14 mouse cellular contexts compared by ENCODE assay signal in the genomic region with DNA sequence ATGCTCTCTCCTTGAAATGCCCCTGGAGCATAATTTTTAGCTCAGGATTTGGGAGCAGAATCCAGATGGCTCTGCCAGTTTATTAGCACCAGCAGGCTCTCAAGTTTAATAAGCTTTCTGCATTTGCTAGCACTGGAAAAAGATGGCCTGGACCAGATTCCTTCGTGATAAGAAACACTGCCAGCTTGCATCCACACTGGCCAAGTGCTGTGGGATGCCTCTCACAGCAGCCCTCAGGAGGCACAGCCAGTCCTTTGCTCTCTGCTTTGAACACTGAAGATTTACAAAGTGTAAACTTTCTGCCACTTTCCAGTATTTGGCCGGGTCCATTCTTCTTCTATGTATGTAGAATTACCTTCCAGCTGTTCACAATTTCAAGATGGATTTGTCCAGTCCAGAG.
A peak's percentile ranks its signal among the peaks of the same experiment; 100 is the strongest.
DNase-seq lines count a peak whose midpoint lies in the region; ATAC-seq and TF ChIP-seq lines count a peak whose summit lies in the region.
"Had no signal": no experiment of that assay in that cellular context is flagged by ENCODE, and none has a peak within 500 bp of the region (broad histone marks: within the 10 kb centered on the region; RNA-seq: fewer than 3 reads in every experiment).

No protein-coding gene starts in this region.

- H3K9ac ChIP-seq in intestine, embryonic 14.5 days (ENCODE audit: low read length), result no peak overlapping the region
- no peak overlapping the region for H3K9ac ChIP-seq in intestine, postnatal 0 days (ENCODE audit: low read depth, low read length)
- no peak overlapping the region for H3K9ac ChIP-seq in liver, postnatal 0 days (replicated peaks)
- H3K9ac ChIP-seq: liver, embryonic 12.5 days had no signal

- TF ChIP-seq EP300 in liver, postnatal 0 days (IDR thresholded peaks at IDR 0.05; ENCODE audit: low read depth), result no peak

- no peak overlapping the region for H3K4me3 ChIP-seq in heart, embryonic 10.5 days
- H3K4me3 ChIP-seq in intestine, embryonic 14.5 days (ENCODE audit: low read depth, low read length), result no peak overlapping the region
- H3K4me3 ChIP-seq in intestine, postnatal 0 days (ENCODE audit: low read depth, low read length), result no peak overlapping the region
- 0 out of 2 replicates have a peak overlapping the region, but pooled peaks have one; percentile 6 for H3K4me3 ChIP-seq in limb, embryonic 10.5 days
- H3K4me3 ChIP-seq in liver, postnatal 0 days (ENCODE audit: low read depth, low read length), result no peak overlapping the region
- H3K4me3 ChIP-seq: liver, embryonic 12.5 days had no signal

- H3K4me2 ChIP-seq in intestine, embryonic 14.5 days (ENCODE audit: low read length), result no peak overlapping the region
- no peak overlapping the region for H3K4me2 ChIP-seq in intestine, postnatal 0 days (replicated peaks; ENCODE audit: low read depth)
- no peak overlapping the region for H3K4me2 ChIP-seq in liver, postnatal 0 days (ENCODE audit: low read depth, low read length)
- H3K4me2 ChIP-seq: liver, embryonic 12.5 days had no signal

- peaks cover 13% of the 10 kb centered on the region; the same call in 1 of the 2 replicates for H3K27me3 ChIP-seq in heart, embryonic 10.5 days (ENCODE audit: insufficient read depth, poor library complexity, severe bottlenecking)
- peaks cover 8% of the 10 kb centered on the region; the same call in 1 of the 2 replicates for H3K27me3 ChIP-seq in intestine, embryonic 14.5 days (replicated peaks; ENCODE audit: control insufficient read depth, insufficient read depth, low read length)
- H3K27me3 ChIP-seq in intestine, postnatal 0 days (replicated peaks; ENCODE audit: control insufficient read depth, insufficient read depth, low read length), result no peaks in the 10 kb centered on the region
- H3K27me3 ChIP-seq in limb, embryonic 10.5 days (ENCODE audit: low read depth, poor library complexity, severe bottlenecking), result peaks cover 98% of the 10 kb centered on the region
- no peaks in the 10 kb centered on the region; the same call in 1 of the 2 replicates for H3K27me3 ChIP-seq in liver, postnatal 0 days (ENCODE audit: insufficient read depth, low read length)

- TF ChIP-seq CTCF in intestine, postnatal 0 days (IDR thresholded peaks at IDR 0.05; ENCODE audit: low read depth), result no peak
- no peak for TF ChIP-seq CTCF in liver, postnatal 0 days (IDR thresholded peaks at IDR 0.05; ENCODE audit: low read depth)

- no peak for DNase-seq in heart, embryonic 10.5 days (ENCODE audit: low spot score)
- DNase-seq in heart, adult 9 months (ENCODE audit: low spot score in 2 of 2), result no peak
- no peak for DNase-seq in intestine, embryonic 14.5 days (ENCODE audit: low spot score)
- DNase-seq in MN1 (ENCODE audit: low spot score) (peak; percentile 63), liver (no peak)
- no peak for DNase-seq in limb, embryonic 10.5 days (ENCODE audit: low spot score)
- DNase-seq in liver, postnatal 0 days, result no peak
- DNase-seq: cerebellum, adult 2 months; gastrocnemius, postnatal 10 days; kidney, adult 8-10 months; thymus, postnatal 14 days had no signal

- peak overlapping the region; percentile 86 for H3K27ac ChIP-seq in heart, embryonic 10.5 days
- peak overlapping the region; percentile 65 for H3K27ac ChIP-seq in intestine, embryonic 14.5 days (ENCODE audit: low read depth)
- H3K27ac ChIP-seq in intestine, postnatal 0 days (ENCODE audit: low read depth, low read length), result no peak overlapping the region; the same call in 1 of the 2 replicates
- peak overlapping the region; percentile 77 for H3K27ac ChIP-seq in limb, embryonic 10.5 days
- H3K27ac ChIP-seq in liver, postnatal 0 days (ENCODE audit: low read depth), result no peak overlapping the region
- H3K27ac ChIP-seq: liver, embryonic 12.5 days had no signal

- 33% methylated on average over 2 of the region's 2 CpGs for WGBS in heart, embryonic 10.5 days
- WGBS in intestine, embryonic 14.5 days, result 20% methylated on average over 2 of the region's 2 CpGs
- WGBS in intestine, postnatal 0 days, result 26% methylated on average over 2 of the region's 2 CpGs
- WGBS in limb, embryonic 10.5 days, result 45% methylated on average over 2 of the region's 2 CpGs
- 41% methylated on average over 2 of the region's 2 CpGs for WGBS in liver, postnatal 0 days (ENCODE audit: insufficient replicate concordance)

- no peaks in the 10 kb centered on the region for H3K9me3 ChIP-seq in heart, embryonic 10.5 days
- H3K9me3 ChIP-seq in intestine, embryonic 14.5 days (ENCODE audit: control insufficient read depth, low read length), result no peaks in the 10 kb centered on the region
- H3K9me3 ChIP-seq in intestine, postnatal 0 days (ENCODE audit: control insufficient read depth), result no peaks in the 10 kb centered on the region
- H3K9me3 ChIP-seq in limb, embryonic 10.5 days (replicated peaks), result no peaks in the 10 kb centered on the region
- no peaks in the 10 kb centered on the region for H3K9me3 ChIP-seq in liver, postnatal 0 days (ENCODE audit: low read length)
- H3K9me3 ChIP-seq: liver, embryonic 12.5 days had no signal

- ATAC-seq in intestine, embryonic 14.5 days (replicated peaks; ENCODE audit: low FRiP score, low TSS enrichment, low read depth), result no peak
- ATAC-seq in intestine, postnatal 0 days, result no peak
- ATAC-seq in liver, postnatal 0 days, result no peak
- ATAC-seq: forebrain, embryonic 14.5 days; liver, embryonic 12.5 days had no signal

- H3K36me3 ChIP-seq in heart, embryonic 10.5 days, result no peaks in the 10 kb centered on the region
- H3K36me3 ChIP-seq in intestine, embryonic 14.5 days (ENCODE audit: control insufficient read depth, insufficient read depth, low read length), result no peaks in the 10 kb centered on the region
- H3K36me3 ChIP-seq in intestine, postnatal 0 days (ENCODE audit: control insufficient read depth, insufficient read depth), result no peaks in the 10 kb centered on the region
- H3K36me3 ChIP-seq in limb, embryonic 10.5 days, result no peaks in the 10 kb centered on the region
- H3K36me3 ChIP-seq in liver, postnatal 0 days (replicated peaks; ENCODE audit: insufficient read depth, low read length), result no peaks in the 10 kb centered on the region
- H3K36me3 ChIP-seq: liver, embryonic 12.5 days had no signal

- H3K4me1 ChIP-seq in heart, embryonic 10.5 days, result peaks cover 8% of the 10 kb centered on the region; the same call in 1 of the 2 replicates
- H3K4me1 ChIP-seq in intestine, embryonic 14.5 days (replicated peaks; ENCODE audit: control insufficient read depth, insufficient read depth, low read length), result no peaks in the 10 kb centered on the region
- H3K4me1 ChIP-seq in intestine, postnatal 0 days (replicated peaks; ENCODE audit: control insufficient read depth, insufficient read depth, low read length), result no peaks in the 10 kb centered on the region
- peaks cover 28% of the 10 kb centered on the region for H3K4me1 ChIP-seq in limb, embryonic 10.5 days
- H3K4me1 ChIP-seq in liver, postnatal 0 days (ENCODE audit: insufficient read depth), result no peaks in the 10 kb centered on the region
- H3K4me1 ChIP-seq: liver, embryonic 12.5 days had no signal

Comparison
In these comparisons a context has a peak if more than half of its experiments do, and no peak if none do; other contexts are left out.
1. H3K27ac ChIP-seq: peak in heart, embryonic 10.5 days (single experiment), intestine, embryonic 14.5 days (single experiment) and limb, embryonic 10.5 days (single experiment); none in intestine, postnatal 0 days (single experiment) and liver, postnatal 0 days (single experiment).